8 mouse cellular contexts compared by ENCODE assay signal in genomic region chr10:81604019-81604967, GRCm38 (mm10). TPM values are rescaled to one million over a fixed set of nuclear protein-coding genes. Genes with fewer than 3 reads are reported as not detected.
DNase-seq lines count a peak whose midpoint lies in the region; ATAC-seq and TF ChIP-seq lines count a peak whose summit lies in the region.

No protein-coding gene starts in this region.

- in situ Hi-C loops in ES-E14 (cut with MboI; ENCODE audit: low sequenced_read_pairs in 2 of 2, unreplicated experiment in 2 of 2), result no loop called here

- no peaks in the 10 kb centered on the region for H3K79me2 ChIP-seq in macrophage (ENCODE audit: inconsistent target)

- peak overlapping the region; percentile 18; the same call in 1 of the 2 replicates for H3K4me3 ChIP-seq in heart, embryonic 12.5 days
- H3K4me3 ChIP-seq in ES-E14 (ENCODE audit: insufficient read depth in 1 of 2, low read depth in 1 of 2, low read length in 2 of 2, poor library complexity in 1 of 2, severe bottlenecking in 1 of 2) (peak overlapping the region; percentile 46 to 61), macrophage (ENCODE audit: inconsistent target) (peak overlapping the region; percentile 61; the same call in 1 of the 2 replicates)
- peak overlapping the region; percentile 5; the same call in 1 of the 2 replicates for H3K4me3 ChIP-seq in forebrain, postnatal 0 days (ENCODE audit: low read depth, low read length)

- no peak for ATAC-seq in heart, embryonic 12.5 days (ENCODE audit: insufficient number of reproducible peaks, low FRiP score)
- ATAC-seq in forebrain, postnatal 0 days, result no peak
- no peak for ATAC-seq in activated CD4-positive, CD25-positive, alpha-beta regulatory T cell, adult 4 months

- H3K4me1 ChIP-seq in heart, embryonic 12.5 days (replicated peaks), result peaks cover 39% of the 10 kb centered on the region
- H3K4me1 ChIP-seq in ES-E14 (ENCODE audit: control insufficient read depth in 2 of 2, insufficient read depth in 2 of 2, low read length in 2 of 2, poor library complexity in 1 of 2), result peaks cover 0 to 18% of the 10 kb centered on the region in 2 experiments
- H3K4me1 ChIP-seq in forebrain, postnatal 0 days (ENCODE audit: insufficient read depth), result peaks cover 12% of the 10 kb centered on the region

- H3K9me3 ChIP-seq in heart, embryonic 12.5 days (replicated peaks), result no peaks in the 10 kb centered on the region
- H3K9me3 ChIP-seq in ES-E14 (ENCODE audit: control insufficient read depth, insufficient read depth, low read depth, low read length), result no peaks in the 10 kb centered on the region
- H3K9me3 ChIP-seq in forebrain, postnatal 0 days (ENCODE audit: low read length), result no peaks in the 10 kb centered on the region

- 70% methylated on average over 12 of the region's 12 CpGs for WGBS in heart, embryonic 12.5 days
- WGBS in forebrain, postnatal 0 days, result 82% methylated on average over 12 of the region's 12 CpGs
- 44% methylated on average over 12 of the region's 12 CpGs for WGBS in macrophage (ENCODE audit: missing documents)

- DNase-seq in heart, postnatal 10 days, result no peak
- DNase-seq in ES-E14 (ENCODE audit: low read depth, low spot score), result no peak
- no peak for DNase-seq in forebrain, postnatal 0 days
- DNase-seq in left cerebral cortex, adult 8-10 months (ENCODE audit: low spot score in 2 of 2), result no peak
- DNase-seq in gastrocnemius, postnatal 36 days, result no peak

- H3K27ac ChIP-seq in heart, embryonic 12.5 days (ENCODE audit: poor library complexity, severe bottlenecking), result no peak overlapping the region
- no peak overlapping the region for H3K27ac ChIP-seq in ES-E14 (ENCODE audit: insufficient read depth, low read depth, low read length, poor library complexity, severe bottlenecking)
- H3K27ac ChIP-seq in forebrain, postnatal 0 days (ENCODE audit: low read depth, low read length), result no peak overlapping the region
- peak overlapping the region; percentile 82 for H3K27ac ChIP-seq in macrophage

- peak overlapping the region; percentile 46; the same call in 1 of the 2 replicates for H3K9ac ChIP-seq in heart, embryonic 12.5 days
- peak overlapping the region; percentile 63; the same call in 1 of the 2 replicates for H3K9ac ChIP-seq in ES-E14 (ENCODE audit: insufficient read depth, low read depth, low read length, poor library complexity, severe bottlenecking)
- no peak overlapping the region for H3K9ac ChIP-seq in forebrain, postnatal 0 days

- peaks cover 7% of the 10 kb centered on the region for H3K36me3 ChIP-seq in heart, embryonic 12.5 days
- H3K36me3 ChIP-seq in ES-E14 (ENCODE audit: control insufficient read depth, insufficient read depth, low read length, poor library complexity, severe bottlenecking) (peaks cover 4% of the 10 kb centered on the region; the same call in 1 of the 2 replicates), macrophage (ENCODE audit: inconsistent target) (no peaks in the 10 kb centered on the region)
- H3K36me3 ChIP-seq in forebrain, postnatal 0 days (ENCODE audit: insufficient read depth), result no peaks in the 10 kb centered on the region

- no peaks in the 10 kb centered on the region for H3K27me3 ChIP-seq in heart, embryonic 12.5 days (replicated peaks)
- no peaks in the 10 kb centered on the region for H3K27me3 ChIP-seq in forebrain, postnatal 0 days (ENCODE audit: insufficient read depth, low read length)

- peak overlapping the region; percentile 75 for H3K4me2 ChIP-seq in heart, embryonic 12.5 days
- H3K4me2 ChIP-seq in forebrain, postnatal 0 days (ENCODE audit: low read depth), result peak overlapping the region; percentile 72; the same call in 1 of the 2 replicates

- intact Hi-C loops in heart, postnatal 10 days (cut with DNase I), result loop anchor here (2.0 to 10.0 kb wide), 2 partner anchors 49 to 101 kb away; partner anchors contain the start of gene Aes
- intact Hi-C loops in gastrocnemius, postnatal 36 days (cut with DNase I), result loop anchor here (2.0 to 5.0 kb wide), 3 partner anchors 39 to 107 kb away; partner anchors contain the start of gene Ncln

- no peak for TF ChIP-seq CTCF in forebrain, postnatal 0 days (IDR thresholded peaks at IDR 0.05; ENCODE audit: low read depth)

RNA-seq across cellular contexts. Expression of gene BC025920, which starts 1.8 kb away (rescaled TPM):
- 0.50 and 0.72 TPM in 2 replicates for polyA plus RNA-seq in heart, embryonic 12.5 days (2016; fragmentation: Nextera tagmentation; extraction: Ambion mirVana)
- 1 to 10 TPM; 1.3 to 1.4 TPM for total RNA-seq in heart, postnatal 10 days (2021)
- 2.3 and 2.5 TPM in 2 replicates for total RNA-seq in ES-E14 (2012; rRNA removed)
- 3.8 and 4.7 TPM in 2 replicates for total RNA-seq in forebrain, postnatal 0 days (2014; rRNA removed)
- 1.4 TPM in 2 replicates for polyA plus RNA-seq in forebrain, postnatal 0 days (2015; fragmentation: Nextera tagmentation; extraction: Ambion mirVana)
- total RNA-seq in macrophage (2018; cell fraction: chromatin; rRNA removed), result 1 to 10 TPM in 17 of 26 experiments, under 1 TPM in 8, not detected in 1; 0.37 to 5.0 (median 1.4) TPM
- total RNA-seq in macrophage (2018; cell fraction: cytosol; rRNA removed), result under 1 TPM; 0.07 to 0.78 (median 0.29) TPM
- total RNA-seq in macrophage (2018; cell fraction: nucleus; rRNA removed), result 1 to 10 TPM in 20 of 26 experiments, under 1 TPM in 6; 0.31 to 4.6 (median 1.9) TPM
- polyA plus RNA-seq in macrophage (2018), result 0.30 to 0.55 TPM (median 0.40 TPM) in 3 replicates
- polyA plus RNA-seq in activated CD4-positive, CD25-positive, alpha-beta regulatory T cell, adult 4 months (2017; shearing (Covaris generic)), result 1 to 10 TPM; 1.5 to 2.5 TPM
- 1 to 10 TPM; 3.3 to 5.4 (median 3.9) TPM for total RNA-seq in left cerebral cortex, adult 8-10 months (2022)
- 1 to 10 TPM; 2.3 TPM for total RNA-seq in gastrocnemius, postnatal 36 days (2021)

RNA-seq across cellular contexts. Expression of gene Tle6, which starts 3.4 kb away (rescaled TPM):
- polyA plus RNA-seq in heart, embryonic 12.5 days (2016; fragmentation: Nextera tagmentation; extraction: Ambion mirVana), result 27.2 and 27.4 TPM in 2 replicates
- 10 to 100 TPM; 10.2 to 11.1 TPM for total RNA-seq in heart, postnatal 10 days (2021)
- 17.7 and 22.0 TPM in 2 replicates for total RNA-seq in ES-E14 (2012; rRNA removed)
- total RNA-seq in forebrain, postnatal 0 days (2014; rRNA removed), result 8.7 and 14.1 TPM in 2 replicates
- polyA plus RNA-seq in forebrain, postnatal 0 days (2015; fragmentation: Nextera tagmentation; extraction: Ambion mirVana), result 4.2 and 5.1 TPM in 2 replicates
- total RNA-seq in macrophage (2018; cell fraction: chromatin; rRNA removed), result 10 to 100 TPM in 23 of 26 experiments, 1 to 10 TPM in 3; 5.0 to 74.3 (median 29.9) TPM
- total RNA-seq in macrophage (2018; cell fraction: cytosol; rRNA removed), result 10 to 100 TPM in 18 of 26 experiments, 1 to 10 TPM in 8; 6.2 to 16.4 (median 11.2) TPM
- 10 to 100 TPM in 21 of 26 experiments, 1 to 10 TPM in 5; 5.3 to 51.3 (median 15.2) TPM for total RNA-seq in macrophage (2018; cell fraction: nucleus; rRNA removed)
- 9.8 to 17.4 TPM (median 16.7 TPM) in 3 replicates for polyA plus RNA-seq in macrophage (2018)
- polyA plus RNA-seq in activated CD4-positive, CD25-positive, alpha-beta regulatory T cell, adult 4 months (2017; shearing (Covaris generic)), result under 1 TPM in 1 of 2 experiments, not detected in 1; 0.89 TPM
- 10 to 100 TPM; 10.3 to 17.2 (median 14.0) TPM for total RNA-seq in left cerebral cortex, adult 8-10 months (2022)
- 1 to 10 TPM; 4.2 to 4.9 TPM for total RNA-seq in gastrocnemius, postnatal 36 days (2021)

RNA-seq across cellular contexts. Expression of gene Sirt6, which starts 23.3 kb away (rescaled TPM):
- 25.4 and 25.6 TPM in 2 replicates for polyA plus RNA-seq in heart, embryonic 12.5 days (2016; fragmentation: Nextera tagmentation; extraction: Ambion mirVana)
- 10 to 100 TPM; 12.8 to 14.2 TPM for total RNA-seq in heart, postnatal 10 days (2021)
- total RNA-seq in ES-E14 (2012; rRNA removed), result 14.5 and 16.7 TPM in 2 replicates
- 18.0 and 25.2 TPM in 2 replicates for total RNA-seq in forebrain, postnatal 0 days (2014; rRNA removed)
- 30.8 and 33.4 TPM in 2 replicates for polyA plus RNA-seq in forebrain, postnatal 0 days (2015; fragmentation: Nextera tagmentation; extraction: Ambion mirVana)
- 10 to 100 TPM; 24.7 to 95.8 (median 67.9) TPM for total RNA-seq in macrophage (2018; cell fraction: chromatin; rRNA removed)
- total RNA-seq in macrophage (2018; cell fraction: cytosol; rRNA removed), result 10 to 100 TPM in 19 of 26 experiments, 1 to 10 TPM in 7; 5.3 to 23.0 (median 14.7) TPM
- 10 to 100 TPM; 15.7 to 72.4 (median 41.0) TPM for total RNA-seq in macrophage (2018; cell fraction: nucleus; rRNA removed)
- 7.3 to 9.1 TPM (median 8.1 TPM) in 3 replicates for polyA plus RNA-seq in macrophage (2018)
- 10 to 100 TPM; 23.1 TPM for polyA plus RNA-seq in activated CD4-positive, CD25-positive, alpha-beta regulatory T cell, adult 4 months (2017; shearing (Covaris generic))
- 10 to 100 TPM; 21.8 to 27.9 (median 25.2) TPM for total RNA-seq in left cerebral cortex, adult 8-10 months (2022)
- 1 to 10 TPM; 3.5 to 4.1 TPM for total RNA-seq in gastrocnemius, postnatal 36 days (2021)

RNA-seq across cellular contexts. Expression of gene Ankrd24, which starts 24.0 kb away (rescaled TPM):
- 9.6 and 12.1 TPM in 2 replicates for polyA plus RNA-seq in heart, embryonic 12.5 days (2016; fragmentation: Nextera tagmentation; extraction: Ambion mirVana)
- 10 to 100 TPM; 13.9 to 16.6 TPM for total RNA-seq in heart, postnatal 10 days (2021)
- total RNA-seq in ES-E14 (2012; rRNA removed), result 14.4 and 18.6 TPM in 2 replicates
- 45.9 and 63.6 TPM in 2 replicates for total RNA-seq in forebrain, postnatal 0 days (2014; rRNA removed)
- polyA plus RNA-seq in forebrain, postnatal 0 days (2015; fragmentation: Nextera tagmentation; extraction: Ambion mirVana), result 11.4 and 13.0 TPM in 2 replicates
- 100 to 1,000 TPM in 5 of 26 experiments, 10 to 100 TPM in 21; 32.6 to 180 (median 71.2) TPM for total RNA-seq in macrophage (2018; cell fraction: chromatin; rRNA removed)
- total RNA-seq in macrophage (2018; cell fraction: cytosol; rRNA removed), result 10 to 100 TPM in 3 of 26 experiments, 1 to 10 TPM in 23; 5.2 to 12.7 (median 8.3) TPM
- total RNA-seq in macrophage (2018; cell fraction: nucleus; rRNA removed), result 10 to 100 TPM; 21.8 to 89.8 (median 39.3) TPM
- polyA plus RNA-seq in macrophage (2018), result 10.3 to 12.0 TPM (median 11.5 TPM) in 3 replicates
- polyA plus RNA-seq in activated CD4-positive, CD25-positive, alpha-beta regulatory T cell, adult 4 months (2017; shearing (Covaris generic)), result 1 to 10 TPM; 1.1 to 1.7 TPM
- total RNA-seq in left cerebral cortex, adult 8-10 months (2022), result 10 to 100 TPM; 39.7 to 47.9 (median 43.1) TPM
- total RNA-seq in gastrocnemius, postnatal 36 days (2021), result 1 to 10 TPM; 7.0 to 8.7 TPM

RNA-seq across cellular contexts. Expression of gene Tle2, which starts 29.9 kb away (rescaled TPM):
- 25.8 and 30.8 TPM in 2 replicates for polyA plus RNA-seq in heart, embryonic 12.5 days (2016; fragmentation: Nextera tagmentation; extraction: Ambion mirVana)
- total RNA-seq in heart, postnatal 10 days (2021), result 10 to 100 TPM in 1 of 2 experiments, 1 to 10 TPM in 1; 8.1 to 11.2 TPM
- 2.4 and 2.6 TPM in 2 replicates for total RNA-seq in ES-E14 (2012; rRNA removed)
- total RNA-seq in forebrain, postnatal 0 days (2014; rRNA removed), result 20.5 and 25.6 TPM in 2 replicates
- polyA plus RNA-seq in forebrain, postnatal 0 days (2015; fragmentation: Nextera tagmentation; extraction: Ambion mirVana), result 21.0 and 30.5 TPM in 2 replicates
- 10 to 100 TPM in 25 of 26 experiments, 1 to 10 TPM in 1; 8.0 to 81.0 (median 27.5) TPM for total RNA-seq in macrophage (2018; cell fraction: chromatin; rRNA removed)
- 1 to 10 TPM in 20 of 26 experiments, under 1 TPM in 6; 0.41 to 3.4 (median 1.7) TPM for total RNA-seq in macrophage (2018; cell fraction: cytosol; rRNA removed)
- total RNA-seq in macrophage (2018; cell fraction: nucleus; rRNA removed), result 10 to 100 TPM in 13 of 26 experiments, 1 to 10 TPM in 13; 2.7 to 40.2 (median 8.6) TPM
- 1.3 to 3.9 TPM (median 3.6 TPM) in 3 replicates for polyA plus RNA-seq in macrophage (2018)
- polyA plus RNA-seq in activated CD4-positive, CD25-positive, alpha-beta regulatory T cell, adult 4 months (2017; shearing (Covaris generic)), result 1 to 10 TPM in 1 of 2 experiments, under 1 TPM in 1; 0.78 to 1.5 TPM
- total RNA-seq in left cerebral cortex, adult 8-10 months (2022), result 10 to 100 TPM; 36.2 to 42.3 (median 39.2) TPM
- 1 to 10 TPM; 4.4 to 4.7 TPM for total RNA-seq in gastrocnemius, postnatal 36 days (2021)

Comparison
In these comparisons a context has a peak if more than half of its experiments do, and no peak if none do; other contexts are left out.
1. H3K4me3 ChIP-seq: peak in every context shown above with its lines; median percentile 61 in macrophage; 54 in ES-E14; 18 in heart, embryonic 12.5 days; 5 in forebrain, postnatal 0 days.